Mouse (Mus musculus) heart, adult 2 months (tissue): ENCODE data around the gene Cd200.

Source experiments
- CTCF ChIP-seq: fragments of 200-600 bp; IDR thresholded peaks from 2 replicates; pipeline ENCODE4 v1.8.1; 2022; ENCODE audit warnings: antibody characterized with exemption, mild to moderate bottlenecking, moderate library complexity
- EP300 ChIP-seq: fragments of 200-500 bp; IDR thresholded peaks from 2 replicates; pipeline ENCODE4 v1.6.1; 2011; ENCODE audit warnings: low read depth, low read length, control low read depth; ENCODE audit not compliant: insufficient read depth
- POLR2A ChIP-seq: fragments of 200-500 bp; IDR thresholded peaks from 2 replicates; pipeline ENCODE4 v1.6.1; 2011; ENCODE audit warnings: mild to moderate bottlenecking, low read depth, low read length, control low read depth; ENCODE audit not compliant: insufficient read depth

GRCm38 (mm10) chr16:45333678-45334375 is 75.0 kb downstream of the Cd200 start:
- TF ChIP-seq CTCF, result no peak
- TF ChIP-seq POLR2A, result no peak
- TF ChIP-seq EP300, result no peak
